Mouse (Mus musculus) MEL (cell line): ENCODE measurements around the gene Myh2. TPM values are rescaled to one million over a fixed set of nuclear protein-coding genes. Genes with fewer than 3 reads are reported as not detected.

Experiments
- DNase-seq: peaks from one replicate; pipeline ENCODE4 v3.0.0; 2011; ENCODE audit warnings: low read depth, low spot score
- H3K27ac ChIP-seq: 2 replicates; pipeline ENCODE4 v1.5.1; 2012; ENCODE audit warnings: low read depth, mild to moderate bottlenecking, control low read depth, low read length, moderate library complexity; ENCODE audit not compliant: control insufficient read depth
- H3K27me3 ChIP-seq, 2 experiments: fragments of 150-350 bp in 1 of 2; sonication (generic) in 1 of 2; 2 replicates each; pipeline ENCODE4 v1.6.1; 2012; ENCODE audit warnings: low read length in 2 of 2, mild to moderate bottlenecking in 2 of 2, improper control_type of control experiment in 1 of 2, moderate library complexity in 1 of 2; ENCODE audit not compliant: insufficient read depth in 2 of 2, control insufficient read depth in 1 of 2
- H3K36me3 ChIP-seq, 2 experiments: 2 replicates each; pipeline ENCODE4 v1.6.1; 2012 to 2014; ENCODE audit warnings: low read length in 2 of 2, improper control_type of control experiment in 1 of 2, inconsistent platforms in 1 of 2, mild to moderate bottlenecking in 1 of 2; ENCODE audit not compliant: insufficient read depth in 2 of 2, control insufficient read depth in 1 of 2
- H3K4me1 ChIP-seq, 2 experiments: fragments of 150-350 bp in 1 of 2; sonication (generic) in 1 of 2; 2 replicates each; pipeline ENCODE4 v1.6.1; 2012; ENCODE audit warnings: low read length in 2 of 2, improper control_type of control experiment in 1 of 2, mild to moderate bottlenecking in 1 of 2; ENCODE audit not compliant: insufficient read depth in 2 of 2, control insufficient read depth in 1 of 2
- H3K4me3 ChIP-seq, 2 experiments: fragments of 150-350 bp in 1 of 2; sonication (generic) in 1 of 2; 2 replicates each; pipeline ENCODE4 v1.5.1; 2012; ENCODE audit warnings: low read depth in 2 of 2, low read length in 2 of 2, mild to moderate bottlenecking in 2 of 2, moderate library complexity in 2 of 2, control low read depth in 1 of 2, improper control_type of control experiment in 1 of 2; ENCODE audit not compliant: control insufficient read depth in 1 of 2, insufficient read depth in 1 of 2
- H3K79me2 ChIP-seq: 2 replicates; pipeline ENCODE4 v1.6.1; 2012; ENCODE audit warnings: mild to moderate bottlenecking, low read length, moderate library complexity; ENCODE audit not compliant: control insufficient read depth, poor library complexity, insufficient read depth
- H3K9ac ChIP-seq: 2 replicates; pipeline ENCODE4 v1.6.1; 2012; ENCODE audit warnings: low read depth, mild to moderate bottlenecking, control low read depth, low read length, moderate library complexity; ENCODE audit not compliant: control insufficient read depth, poor library complexity, severe bottlenecking
- H3K9me3 ChIP-seq: fragments of 150-350 bp; sonication (generic); replicated peaks from 2 replicates; pipeline ENCODE4 v1.6.1; 2012; ENCODE audit warnings: mild to moderate bottlenecking, low read length, improper control_type of control experiment, moderate library complexity; ENCODE audit not compliant: insufficient read depth
- CTCF ChIP-seq, 3 experiments: IDR thresholded peaks in 2 of 3; conservative IDR thresholded peaks in 1 of 3; 2 replicates each; pipeline ENCODE4 v1.5.1; 2011 to 2012; ENCODE audit warnings: low read length in 3 of 3, low read depth in 2 of 3, mild to moderate bottlenecking in 2 of 3, improper control_type of control experiment in 1 of 3, inconsistent platforms in 1 of 3, mixed read lengths in 1 of 3, moderate library complexity in 1 of 3; ENCODE audit not compliant: control insufficient read depth in 1 of 3, insufficient read depth in 1 of 3, poor library complexity in 1 of 3, severe bottlenecking in 1 of 3
- ELF1 ChIP-seq: IDR thresholded peaks from 2 replicates; pipeline ENCODE4 v1.6.1; 2014; ENCODE audit warnings: low read depth, mild to moderate bottlenecking, inconsistent platforms, low read length, improper control_type of control experiment, moderate library complexity
- GATA1 ChIP-seq: IDR thresholded peaks from 2 replicates; pipeline ENCODE4 v1.6.1; 2011; ENCODE audit warnings: low read depth, low read length, improper control_type of control experiment
- HCFC1 ChIP-seq: IDR thresholded peaks from 2 replicates; pipeline ENCODE4 v1.6.1; 2012; ENCODE audit warnings: low read depth, mild to moderate bottlenecking, inconsistent platforms, low read length, improper control_type of control experiment, moderate library complexity
- JUND ChIP-seq: IDR thresholded peaks from 2 replicates; pipeline ENCODE4 v1.6.1; 2011; ENCODE audit warnings: low read depth, mild to moderate bottlenecking, improper control_type of control experiment, low read length
- KAT2A ChIP-seq: conservative IDR thresholded peaks from 2 replicates; pipeline ENCODE4 v1.6.1; 2012; ENCODE audit warnings: low read depth, low read length, improper control_type of control experiment, inconsistent platforms
- MAX ChIP-seq: IDR thresholded peaks from 2 replicates; pipeline ENCODE4 v1.6.1; 2011; ENCODE audit warnings: low read length, improper control_type of control experiment
- MEF2A ChIP-seq: IDR thresholded peaks from 2 replicates; pipeline ENCODE4 v1.6.1; 2014; ENCODE audit warnings: low read depth, mild to moderate bottlenecking, inconsistent platforms, low read length, improper control_type of control experiment; ENCODE audit not compliant: poor library complexity, insufficient replicate concordance, severe bottlenecking; ENCODE audit errors: extremely low read depth
- MXI1 ChIP-seq: IDR thresholded peaks from 2 replicates; pipeline ENCODE4 v1.6.1; 2011; ENCODE audit warnings: mild to moderate bottlenecking, low read depth, low read length, improper control_type of control experiment
- NRF1 ChIP-seq: IDR thresholded peaks from 2 replicates; pipeline ENCODE4 v1.6.1; 2014; ENCODE audit warnings: low read depth, mild to moderate bottlenecking, inconsistent platforms, low read length, improper control_type of control experiment, moderate library complexity; ENCODE audit not compliant: poor library complexity, insufficient read depth, severe bottlenecking
- RCOR1 ChIP-seq: IDR thresholded peaks from 2 replicates; pipeline ENCODE4 v1.6.1; 2012; ENCODE audit warnings: low read depth, mild to moderate bottlenecking, inconsistent platforms, low read length, improper control_type of control experiment
- SMC3 ChIP-seq: IDR thresholded peaks from 2 replicates; pipeline ENCODE4 v1.6.1; 2011; ENCODE audit warnings: low read depth, low read length, improper control_type of control experiment
- TAL1 ChIP-seq: IDR thresholded peaks from 2 replicates; pipeline ENCODE4 v1.6.1; 2012; ENCODE audit warnings: mild to moderate bottlenecking, inconsistent platforms, low read length, moderate library complexity, mixed read lengths
- TCF12 ChIP-seq: IDR thresholded peaks from 2 replicates; pipeline ENCODE4 v1.6.1; 2014; ENCODE audit warnings: low read depth, mild to moderate bottlenecking, inconsistent platforms, low read length, improper control_type of control experiment, moderate library complexity
- UBTF ChIP-seq: IDR thresholded peaks from 2 replicates; pipeline ENCODE4 v1.6.1; 2012; ENCODE audit warnings: low read depth, mild to moderate bottlenecking, inconsistent platforms, low read length, improper control_type of control experiment, moderate library complexity, borderline replicate concordance; ENCODE audit not compliant: insufficient read depth
- USF2 ChIP-seq, 2 experiments: IDR thresholded peaks; 2 replicates each; pipeline ENCODE4 v1.6.1; 2011 to 2012; ENCODE audit warnings: improper control_type of control experiment in 2 of 2, low read length in 2 of 2, borderline replicate concordance in 1 of 2, inconsistent platforms in 1 of 2, low read depth in 1 of 2, mild to moderate bottlenecking in 1 of 2; ENCODE audit not compliant: insufficient read depth in 1 of 2
- ZC3H11A ChIP-seq: IDR thresholded peaks from 2 replicates; pipeline ENCODE4 v1.6.1; 2012; ENCODE audit warnings: low read depth, mild to moderate bottlenecking, inconsistent platforms, low read length, improper control_type of control experiment
- polyA plus RNA-seq, 2 experiments: library from polyadenylated mRNA; stranded (reverse) in 1 of 2; unstranded in 1 of 2; fragments of >175 nt in 1 of 2; fragments of >200 nt in 1 of 2; gene quantifications; 2 replicates each; pipeline versions ENCODE4 v1.2.1 to v1.2.4; 2012; ENCODE audit warnings: low replicate concordance in 2 of 2, low read depth in 1 of 2; ENCODE audit not compliant: insufficient read length in 2 of 2, insufficient read depth in 1 of 2, missing spikeins in 1 of 2
- total RNA-seq: library from RNA; depleted of rRNA; stranded (reverse); fragments of 300-350 nt; gene quantifications from 2 replicates; pipeline ENCODE4 v1.2.3, GENCODE M21; 2012

Gene Myh2
- total and polyA plus RNA-seq, 3 experiments, result not detected

DNA sequence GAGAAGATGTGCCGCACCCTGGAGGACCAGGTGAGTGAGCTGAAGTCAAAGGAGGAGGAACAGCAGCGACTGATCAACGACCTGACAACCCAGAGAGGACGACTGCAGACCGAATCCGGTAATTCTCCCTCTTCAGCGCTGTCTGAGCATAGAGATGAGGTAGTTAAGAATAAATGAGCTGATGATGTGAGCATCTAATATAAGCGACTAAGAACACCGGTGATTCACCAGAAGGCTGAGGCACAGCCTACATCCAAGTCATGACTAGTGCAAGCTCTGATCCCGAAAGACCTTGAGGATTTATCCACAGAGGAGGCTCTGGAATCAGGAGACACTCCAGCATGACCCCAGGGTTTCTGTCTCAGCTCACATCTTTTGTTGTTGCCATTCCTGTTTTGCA is 19.5 kb downstream of the Myh2 start:
- Histone ChIP-seq H3K79me2 (no peaks in the 10 kb centered on the region), H3K9me3 (no peaks in the 10 kb centered on the region), H3K9ac (no peak overlapping the region), H3K4me3 (no peak overlapping the region), H3K4me1 (no peaks in the 10 kb centered on the region), H3K27ac (no peak overlapping the region), H3K36me3 (no peaks in the 10 kb centered on the region), H3K27me3 (no peaks in the 10 kb centered on the region; a peak in 1 of 4 replicates)
- no peak for DNase-seq
- TF ChIP-seq RCOR1 (no peak), HCFC1 (no peak), TCF12 (no peak), KAT2A (no peak), UBTF (no peak), NRF1 (no peak), MEF2A (no peak)

GRCm38 (mm10) chr11:67190814-67191213 is 20.0 kb downstream of the Myh2 start:
- H3K27me3 ChIP-seq, result no peaks in the 10 kb centered on the region; a peak in 1 of 4 replicates
- no peak overlapping the region for H3K27ac ChIP-seq
- no peak overlapping the region for H3K9ac ChIP-seq
- H3K36me3 ChIP-seq, result no peaks in the 10 kb centered on the region
- DNase-seq, result no peak
- no peak for TF ChIP-seq MAX
- TF ChIP-seq USF2 (IDR thresholded peaks at IDR 0.05; ENCODE audit: borderline replicate concordance in 1 of 2, insufficient read depth in 1 of 2, low read depth in 1 of 2, low read length in 2 of 2), result no peak
- TF ChIP-seq JUND, result no peak
- TF ChIP-seq TAL1, result no peak
- TF ChIP-seq CTCF (IDR thresholded peaks at IDR 0.05 in 2 of 3, conservative IDR thresholded peaks at IDR 0.05 in 1 of 3; ENCODE audit: control insufficient read depth in 1 of 3, insufficient read depth in 1 of 3, low read depth in 2 of 3, low read length in 3 of 3, poor library complexity in 1 of 3, severe bottlenecking in 1 of 3), result no peak
- TF ChIP-seq MXI1, result no peak
- no peak for TF ChIP-seq ELF1
- TF ChIP-seq ZC3H11A, result no peak
- no peak for TF ChIP-seq GATA1
- no peak for TF ChIP-seq SMC3
- no peak overlapping the region for H3K4me3 ChIP-seq
- H3K4me1 ChIP-seq, result no peaks in the 10 kb centered on the region
- H3K9me3 ChIP-seq, result no peaks in the 10 kb centered on the region
- no peaks in the 10 kb centered on the region for H3K79me2 ChIP-seq
